Mouse (Mus musculus): Measurements from ENCODE around the gene Zfp971. TPM values are rescaled to one million over a fixed set of nuclear protein-coding genes. Genes with fewer than 3 reads are reported as not detected.

Gene Zfp971
- polyA plus RNA-seq, 1 experiment from 2014 or later, result 18.1 TPM

Other genes starting within 250 kb of the Zfp971 start
- gene Gm14325, start 182.9 kb upstream of the Zfp971 start, polyA plus RNA-seq (2014; fragmentation: Nextera tagmentation; extraction: Ambion mirVana), result 33.7 and 44.1 TPM in 2 replicates
- gene Gm14327, start 126.2 kb upstream of the Zfp971 start, polyA plus RNA-seq (2014; fragmentation: Nextera tagmentation; extraction: Ambion mirVana), result 4.5 and 5.6 TPM in 2 replicates
- not detected in 2 replicates for gene Zfp972, start 97.7 kb upstream of the Zfp971 start, polyA plus RNA-seq (2014; fragmentation: Nextera tagmentation; extraction: Ambion mirVana)
- 21.8 and 23.8 TPM in 2 replicates for gene Gm14326, start 66.0 kb upstream of the Zfp971 start, polyA plus RNA-seq (2014; fragmentation: Nextera tagmentation; extraction: Ambion mirVana)
- 14.9 and 15.6 TPM in 2 replicates for gene Zfp931, start 55.2 kb downstream of the Zfp971 start, polyA plus RNA-seq (2014; fragmentation: Nextera tagmentation; extraction: Ambion mirVana)
- 11.7 TPM in 2 replicates for gene Phactr3, start 95.7 kb downstream of the Zfp971 start, polyA plus RNA-seq (2014; fragmentation: Nextera tagmentation; extraction: Ambion mirVana)